Mouse (Mus musculus): ENCODE results near the gene Cbx4.

- TF ChIP-seq CTCF (IDR thresholded peaks at IDR 0.05; ENCODE audit: control insufficient read depth, insufficient read depth, insufficient read length) (no peak), FOSL1 (IDR thresholded peaks at IDR 0.05; ENCODE audit: insufficient read depth, low read length, poor library complexity, severe bottlenecking) (no peak), MYOD1 (IDR thresholded peaks at IDR 0.05; ENCODE audit: control insufficient read depth, insufficient read length, low read depth) (no peak)
Observed at GRCm38 (mm10) chr11:119117945-119118344, 31.9 kb upstream of the Cbx4 start.

Data from C2C12 (cell line).